Mouse (Mus musculus) olfactory bulb, adult 2 months (tissue): ENCODE measurements around the gene Lztr1.

Experiments
- CTCF ChIP-seq: fragments of 200-500 bp; IDR thresholded peaks from 2 replicates; pipeline ENCODE4 v1.5.1; 2012; ENCODE audit warnings: low read depth, mild to moderate bottlenecking, low read length, moderate library complexity; ENCODE audit not compliant: insufficient read depth
- POLR2A ChIP-seq: fragments of 200-500 bp; IDR thresholded peaks from 2 replicates; pipeline ENCODE4 v1.6.1; 2012; ENCODE audit warnings: mild to moderate bottlenecking, low read depth, low read length, moderate library complexity; ENCODE audit not compliant: insufficient read depth

DNA sequence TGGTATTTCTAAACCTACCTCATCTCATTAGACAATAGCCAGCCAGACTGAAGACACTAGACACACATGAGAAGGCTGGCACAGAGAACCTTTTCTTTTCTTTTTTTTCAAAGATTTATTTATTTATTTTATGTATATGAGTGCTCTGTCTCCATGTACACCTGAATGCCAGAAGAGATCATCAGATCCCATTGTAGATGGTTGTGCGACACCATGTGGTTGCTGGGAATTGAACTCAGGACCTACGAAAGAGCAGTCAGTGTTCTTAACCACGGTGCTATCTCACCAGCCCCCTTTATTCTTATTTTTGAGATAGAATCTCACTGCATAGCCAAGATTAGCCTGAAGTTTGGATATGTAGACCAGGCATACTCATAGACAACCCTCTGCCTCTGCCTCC lies 28.1 kb downstream of the Lztr1 start:
- TF ChIP-seq CTCF (no peak), POLR2A (no peak)
